Mouse (Mus musculus) erythroblast, adult 5-6 weeks (primary cell): ENCODE measurements around the gene Id2. TPM values are rescaled to one million over a fixed set of nuclear protein-coding genes. Genes with fewer than 3 reads are reported as not detected.

Experiments
- ATAC-seq: replicated peaks from 2 replicates; pipeline ENCODE4 v1.8.0; 2016; ENCODE audit warnings: moderate number of reproducible peaks, mild to moderate bottlenecking, moderate TSS enrichment, inconsistent platforms; ENCODE audit not compliant: poor library complexity, low FRiP score, severe bottlenecking
- total RNA-seq, 2 experiments: library from RNA; stranded (forward) in 1 of 2; stranded (reverse) in 1 of 2; fragments of 150-400 nt in 1 of 2; fragments of 200-764, 138-1000 nt in 1 of 2; gene quantifications; 2 replicates each; pipeline versions ENCODE4 v1.2.3 to v1.2.4; 2015 to 2017; ENCODE audit warnings: low replicate concordance in 2 of 2

Id2 gene
- total RNA-seq (2015; ENCODE audit: low replicate concordance) (49.2 and 51.4 TPM in 2 replicates), total RNA-seq (2017; ENCODE audit: low replicate concordance) (22.7 and 30.4 TPM in 2 replicates)

- ATAC-seq, result no peak
These were observed at the start of gene Id2 for GRCm38 (mm10) chr12:25097052-25097209. TSS of gene Id2 (minus strand) at chr12:25097140.

- ATAC-seq, result no peak
These were observed 48.4 kb upstream of the Id2 start for GRCm38 (mm10) chr12:25145344-25145698.

GRCm38 (mm10) chr12:25144591-25145343 is 47.8 kb upstream of the Id2 start:
- ATAC-seq, result no peak

GRCm38 (mm10) chr12:25143492-25143891 is 46.6 kb upstream of the Id2 start:
- no peak for ATAC-seq

GRCm38 (mm10) chr12:25142251-25142650 is 45.3 kb upstream of the Id2 start:
- ATAC-seq, result no peak

GRCm38 (mm10) chr12:25141311-25141710 is 44.4 kb upstream of the Id2 start:
- no peak for ATAC-seq

- no peak for ATAC-seq
These were observed 43.2 kb upstream of the Id2 start for GRCm38 (mm10) chr12:25140115-25140514.

GRCm38 (mm10) chr12:25138616-25139015 is 41.7 kb upstream of the Id2 start:
- ATAC-seq, result no peak

- no peak for ATAC-seq
These were observed 35.1 kb upstream of the Id2 start for GRCm38 (mm10) chr12:25132046-25132445.

- no peak for ATAC-seq
These were observed 30.7 kb upstream of the Id2 start for GRCm38 (mm10) chr12:25127629-25128028.

GRCm38 (mm10) chr12:25126228-25126627 is 29.3 kb upstream of the Id2 start:
- no peak for ATAC-seq

GRCm38 (mm10) chr12:25125239-25125776 is 28.4 kb upstream of the Id2 start:
- no peak for ATAC-seq

GRCm38 (mm10) chr12:25124431-25125238 is 27.7 kb upstream of the Id2 start:
- 0 out of 2 replicates have a peak, but pooled peaks have one; percentile 25 for ATAC-seq

- ATAC-seq, result no peak
These were observed 23.8 kb upstream of the Id2 start for GRCm38 (mm10) chr12:25120753-25121152.

- no peak for ATAC-seq
These were observed 22.3 kb upstream of the Id2 start for GRCm38 (mm10) chr12:25119278-25119677.

- ATAC-seq, result no peak
These were observed 21.0 kb upstream of the Id2 start for GRCm38 (mm10) chr12:25117856-25118511.

GRCm38 (mm10) chr12:25116126-25116525 is 19.2 kb upstream of the Id2 start:
- ATAC-seq, result no peak

GRCm38 (mm10) chr12:25114426-25114825 is 17.5 kb upstream of the Id2 start:
- no peak for ATAC-seq

GRCm38 (mm10) chr12:25113357-25113756 is 16.4 kb upstream of the Id2 start:
- ATAC-seq, result no peak

- ATAC-seq, result no peak
These were observed 15.9 kb upstream of the Id2 start for GRCm38 (mm10) chr12:25112806-25113205.

GRCm38 (mm10) chr12:25110682-25111078 is 13.7 kb upstream of the Id2 start:
- ATAC-seq, result no peak
